Mouse (Mus musculus): Measurements from ENCODE around the gene Cdk5rap2. TPM values are rescaled to one million over a fixed set of nuclear protein-coding genes. Genes with fewer than 3 reads are reported as not detected.

The Cdk5rap2 gene
- 10 to 100 TPM in 1 of 2 experiments, 1 to 10 TPM in 1; 6.6 to 11.7 TPM for polyA plus RNA-seq (2017; shearing (Covaris generic))

DNA sequence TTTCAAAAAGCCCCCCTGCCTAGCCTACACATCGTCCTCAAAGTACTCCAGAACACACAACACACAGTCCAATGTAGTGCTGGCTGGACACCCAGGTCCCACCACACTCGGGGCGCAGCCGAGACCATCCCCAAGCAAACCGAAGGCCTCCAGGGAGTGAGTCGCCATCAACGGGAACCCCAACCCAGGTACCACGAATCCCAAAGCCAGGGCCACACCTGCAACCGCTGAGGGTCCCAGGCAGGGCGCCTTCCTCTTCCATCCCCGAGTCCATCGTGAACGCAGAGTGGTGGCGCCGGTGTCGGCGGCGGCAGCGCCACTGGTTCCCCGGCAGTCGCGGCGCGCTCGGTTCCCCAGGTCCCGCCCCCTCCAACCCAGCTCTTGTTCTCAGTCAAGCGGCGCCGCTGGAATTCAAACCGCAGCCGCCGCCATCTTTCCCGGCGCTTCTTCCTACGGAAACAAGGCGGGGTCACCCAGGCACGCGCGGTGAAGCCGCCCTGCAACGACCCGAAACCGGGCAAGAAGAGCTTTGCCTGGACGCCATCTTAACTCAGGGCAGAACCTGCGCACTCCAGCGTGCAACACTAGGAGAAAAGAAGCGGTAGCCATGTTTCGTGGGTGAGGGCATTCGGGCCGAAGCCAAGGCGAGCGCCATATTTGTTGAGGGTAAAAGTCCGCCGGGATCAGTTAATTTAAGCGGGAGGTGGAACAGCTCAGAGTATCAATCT is at the start of gene Cdk5rap2:
Cdk5rap2 (minus strand) TSS at position 450 of the 728 bp plus-strand sequence.

Other genes starting within 250 kb of the Cdk5rap2 start
- 1 to 10 TPM; 1.0 to 2.1 TPM for gene Megf9, start 124.6 kb upstream of the Cdk5rap2 start, polyA plus RNA-seq (2017; shearing (Covaris generic))